Comparison of ENCODE assay signal across 10 mouse cellular contexts in genomic region chr5:106693034-106693433, GRCm38 (mm10). TPM values are rescaled to one million over a fixed set of nuclear protein-coding genes. Genes with fewer than 3 reads are reported as not detected.
DNase-seq lines count a peak whose midpoint lies in the region; ATAC-seq and TF ChIP-seq lines count a peak whose summit lies in the region.
"Had no signal": no experiment of that assay in that cellular context is flagged by ENCODE, and none has a peak within 500 bp of the region (broad histone marks: within the 10 kb centered on the region; RNA-seq: fewer than 3 reads in every experiment).

No protein-coding gene starts in this region.

- no peaks in the 10 kb centered on the region for H3K27me3 ChIP-seq in embryonic facial prominence, embryonic 11.5 days (ENCODE audit: control insufficient read depth, insufficient read depth, low read length)
- no peaks in the 10 kb centered on the region for H3K27me3 ChIP-seq in embryonic facial prominence, embryonic 10.5 days (replicated peaks; ENCODE audit: low read depth, poor library complexity, severe bottlenecking)
- H3K27me3 ChIP-seq in lung, postnatal 0 days (replicated peaks; ENCODE audit: insufficient read depth, low read length) = no peaks in the 10 kb centered on the region
- H3K27me3 ChIP-seq in splenic B cell, adult 2 months (ENCODE audit: control insufficient read depth, insufficient read depth, low read length, poor library complexity, severe bottlenecking) = no peaks in the 10 kb centered on the region
- H3K27me3 ChIP-seq in intestine, embryonic 16.5 days (replicated peaks; ENCODE audit: control insufficient read depth, insufficient read depth, low read length) = no peaks in the 10 kb centered on the region
- H3K27me3 ChIP-seq: midbrain, embryonic 15.5 days had no signal

- no peak overlapping the region for H3K4me3 ChIP-seq in embryonic facial prominence, embryonic 11.5 days (ENCODE audit: low read depth, low read length)
- H3K4me3 ChIP-seq in embryonic facial prominence, embryonic 10.5 days = no peak overlapping the region
- H3K4me3 ChIP-seq in lung, postnatal 0 days (ENCODE audit: low read depth, low read length) = no peak overlapping the region
- no peak overlapping the region for H3K4me3 ChIP-seq in lung, adult 2 months (replicated peaks; ENCODE audit: extremely low read depth, low read depth, low read length)
- H3K4me3 ChIP-seq in intestine, embryonic 16.5 days (ENCODE audit: low read length) = no peak overlapping the region
- H3K4me3 ChIP-seq: midbrain, embryonic 15.5 days had no signal

- TF ChIP-seq CTCF in lung, postnatal 0 days (IDR thresholded peaks at IDR 0.05) = peak; percentile 69
- TF ChIP-seq CTCF in lung, adult 2 months (IDR thresholded peaks at IDR 0.05; ENCODE audit: insufficient read depth, low read length) = no peak

- no peak overlapping the region for H3K4me2 ChIP-seq in embryonic facial prominence, embryonic 11.5 days (ENCODE audit: low read depth, low read length)
- H3K4me2 ChIP-seq in lung, postnatal 0 days (replicated peaks; ENCODE audit: low read depth, low read length) = no peak overlapping the region
- H3K4me2 ChIP-seq in intestine, embryonic 16.5 days (ENCODE audit: low read depth, low read length) = no peak overlapping the region
- H3K4me2 ChIP-seq: midbrain, embryonic 15.5 days had no signal

- TF ChIP-seq EP300 in lung, postnatal 0 days (IDR thresholded peaks at IDR 0.05) = no peak

- no peak for ATAC-seq in embryonic facial prominence, embryonic 11.5 days (replicated peaks; ENCODE audit: insufficient number of reproducible peaks, low FRiP score, low TSS enrichment, low read depth)
- no peak for ATAC-seq in lung, postnatal 0 days
- ATAC-seq in erythroblast, adult 5-6 weeks (replicated peaks; ENCODE audit: low FRiP score, poor library complexity, severe bottlenecking) = peak; percentile 57
- no peak for ATAC-seq in intestine, embryonic 16.5 days
- ATAC-seq: midbrain, embryonic 15.5 days had no signal

- no peak overlapping the region for H3K9ac ChIP-seq in embryonic facial prominence, embryonic 11.5 days (replicated peaks; ENCODE audit: low read length)
- H3K9ac ChIP-seq in lung, postnatal 0 days (replicated peaks; ENCODE audit: low read depth) = no peak overlapping the region
- no peak overlapping the region for H3K9ac ChIP-seq in intestine, embryonic 16.5 days (ENCODE audit: low read depth, low read length)
- H3K9ac ChIP-seq: midbrain, embryonic 15.5 days had no signal

- peak; percentile 14 for DNase-seq in embryonic facial prominence, embryonic 11.5 days (ENCODE audit: low spot score)
- DNase-seq in embryonic facial prominence, embryonic 10.5 days (ENCODE audit: low spot score) = no peak
- DNase-seq in lung, postnatal 0 days (ENCODE audit: low spot score) = peak; percentile 71
- no peak for DNase-seq in lung, adult 2 months
- peak; percentile 66 for DNase-seq in splenic B cell, adult 2 months (ENCODE audit: low read depth, low spot score)
- DNase-seq in right cerebral cortex, postnatal 36 days (ENCODE audit: low spot score in 2 of 2) = no peak

- H3K4me1 ChIP-seq in embryonic facial prominence, embryonic 11.5 days (ENCODE audit: control insufficient read depth, insufficient read depth, low read length) = no peaks in the 10 kb centered on the region
- H3K4me1 ChIP-seq in embryonic facial prominence, embryonic 10.5 days = peaks cover 24% of the 10 kb centered on the region
- peaks cover 4% of the 10 kb centered on the region; the same call in 1 of the 2 replicates for H3K4me1 ChIP-seq in lung, postnatal 0 days (ENCODE audit: insufficient read depth, low read depth, low read length)
- H3K4me1 ChIP-seq in lung, adult 2 months (ENCODE audit: control insufficient read depth, insufficient read depth, low read length) = peaks cover 10% of the 10 kb centered on the region
- H3K4me1 ChIP-seq in intestine, embryonic 16.5 days (ENCODE audit: control insufficient read depth, insufficient read depth, low read length) = peaks cover 7% of the 10 kb centered on the region

- no peak for TF ChIP-seq POLR2A in lung, adult 2 months (IDR thresholded peaks at IDR 0.05; ENCODE audit: borderline replicate concordance, extremely low read depth, low read depth, low read length)

- WGBS in embryonic facial prominence, embryonic 11.5 days = 85% methylated on average over 4 of the region's 4 CpGs
- 86% methylated on average over 4 of the region's 4 CpGs for WGBS in embryonic facial prominence, embryonic 10.5 days
- 77% methylated on average over 4 of the region's 4 CpGs for WGBS in lung, postnatal 0 days
- 76% methylated on average over 4 of the region's 4 CpGs for WGBS in lung, adult 2 months
- WGBS in intestine, embryonic 16.5 days = 87% methylated on average over 4 of the region's 4 CpGs

- H3K9me3 ChIP-seq in embryonic facial prominence, embryonic 11.5 days (replicated peaks; ENCODE audit: control insufficient read depth, low read length) = no peaks in the 10 kb centered on the region
- H3K9me3 ChIP-seq in embryonic facial prominence, embryonic 10.5 days = no peaks in the 10 kb centered on the region
- no peaks in the 10 kb centered on the region for H3K9me3 ChIP-seq in lung, postnatal 0 days (ENCODE audit: low read length)
- H3K9me3 ChIP-seq in intestine, embryonic 16.5 days (ENCODE audit: control insufficient read depth, low read length) = no peaks in the 10 kb centered on the region
- H3K9me3 ChIP-seq: G1E; midbrain, embryonic 15.5 days had no signal

- no peak overlapping the region for H3K27ac ChIP-seq in embryonic facial prominence, embryonic 11.5 days (replicated peaks; ENCODE audit: low read depth, low read length)
- H3K27ac ChIP-seq in embryonic facial prominence, embryonic 10.5 days (replicated peaks) = no peak overlapping the region
- H3K27ac ChIP-seq in lung, postnatal 0 days (ENCODE audit: low read length) = no peak overlapping the region
- no peak overlapping the region for H3K27ac ChIP-seq in intestine, embryonic 16.5 days (ENCODE audit: low read length)
- H3K27ac ChIP-seq: midbrain, embryonic 15.5 days had no signal

- no peaks in the 10 kb centered on the region for H3K36me3 ChIP-seq in embryonic facial prominence, embryonic 11.5 days (replicated peaks; ENCODE audit: control insufficient read depth, insufficient read depth, low read depth, low read length)
- peaks cover 53% of the 10 kb centered on the region for H3K36me3 ChIP-seq in embryonic facial prominence, embryonic 10.5 days (replicated peaks)
- H3K36me3 ChIP-seq in lung, postnatal 0 days (ENCODE audit: insufficient read depth, low read length) = no peaks in the 10 kb centered on the region
- H3K36me3 ChIP-seq in splenic B cell, adult 2 months (ENCODE audit: control insufficient read depth, insufficient read depth, low read length, poor library complexity, severe bottlenecking) = 0 out of 2 replicates have a peak, but pooled peaks cover 2% of the 10 kb centered on the region
- 0 out of 2 replicates have a peak, but pooled peaks cover 3% of the 10 kb centered on the region for H3K36me3 ChIP-seq in intestine, embryonic 16.5 days (ENCODE audit: control insufficient read depth, insufficient read depth, low read length)
- H3K36me3 ChIP-seq: midbrain, embryonic 15.5 days had no signal

RNA-seq across cellular contexts. Expression of gene Zfp644, which starts 4.1 kb away (rescaled TPM):
- 88.6 and 93.9 TPM in 2 replicates for polyA plus RNA-seq in embryonic facial prominence, embryonic 11.5 days (2014; fragmentation: Nextera tagmentation; extraction: Ambion mirVana)
- 69.2 and 71.0 TPM in 2 replicates for polyA plus RNA-seq in embryonic facial prominence, embryonic 10.5 days (2016; fragmentation: Nextera tagmentation; extraction: Ambion mirVana)
- 57.2 and 60.9 TPM in 2 replicates for polyA plus RNA-seq in lung, postnatal 0 days (2015; fragmentation: Nextera tagmentation; extraction: Ambion mirVana)
- polyA plus RNA-seq in lung, adult 2 months (2012; rRNA removed) = 11.2 and 15.1 TPM in 2 replicates
- total RNA-seq in erythroblast, adult 5-6 weeks (2015; ENCODE audit: low replicate concordance) = 48.7 and 51.7 TPM in 2 replicates
- total RNA-seq in erythroblast, adult 5-6 weeks (2017; ENCODE audit: low replicate concordance) = 62.7 and 68.0 TPM in 2 replicates
- polyA plus RNA-seq in intestine, embryonic 16.5 days (2015; fragmentation: Nextera tagmentation; extraction: Ambion mirVana) = 35.8 and 36.3 TPM in 2 replicates

Comparison
In these comparisons a context has a peak if more than half of its experiments do, and no peak if none do; other contexts are left out.
1. DNase-seq: peak in embryonic facial prominence, embryonic 11.5 days (single experiment), lung, postnatal 0 days (single experiment) and splenic B cell, adult 2 months (single experiment); none in embryonic facial prominence, embryonic 10.5 days (single experiment), lung, adult 2 months (single experiment) and right cerebral cortex, postnatal 36 days (0 of 2).